Mouse (Mus musculus) gastrocnemius, adult 2 months (tissue): ENCODE data around the gene Fbxw4. TPM values are rescaled to one million over a fixed set of nuclear protein-coding genes. Genes with fewer than 3 reads are reported as not detected.

Source experiments
- DNase-seq: peaks from one replicate; pipeline ENCODE4 v3.0.0; 2022
- H3K27ac ChIP-seq: fragments of 200-600 bp; 2 replicates; pipeline ENCODE4 v1.8.1; 2022; ENCODE audit warnings: mild to moderate bottlenecking
- H3K4me3 ChIP-seq: fragments of 200-600 bp; 2 replicates; pipeline ENCODE4 v1.8.1; 2022; ENCODE audit warnings: mild to moderate bottlenecking, moderate library complexity
- CTCF ChIP-seq: fragments of 200-600 bp; IDR thresholded peaks from 2 replicates; pipeline ENCODE4 v1.8.1; 2022; ENCODE audit warnings: antibody characterized with exemption, mild to moderate bottlenecking, moderate library complexity
- intact Hi-C: fragments of 180-260 bp; cut with DNase I; formaldehyde crosslinking; loops from one replicate; pipeline ENCODE4 v1.15.1; 2025
- total RNA-seq, 2 experiments: library from RNA; stranded (reverse); gene quantifications; 2 replicates each; pipeline ENCODE4 v1.2.3; 2021

Gene Fbxw4
- total RNA-seq, 2 experiments from 2014 or later = 29.0 to 30.8 TPM

- TF ChIP-seq CTCF = no peak
- DNase-seq = no peak
- Histone ChIP-seq H3K4me3 (no peak overlapping the region), H3K27ac (no peak overlapping the region)
- intact Hi-C loops = no loop called here
These were observed 39.1 kb downstream of the Fbxw4 start for GRCm38 (mm10) chr19:45621061-45621460.

- no peak for DNase-seq
- intact Hi-C loops = no loop called here
- no peak for TF ChIP-seq CTCF
These were observed 40.2 kb downstream of the Fbxw4 start for GRCm38 (mm10) chr19:45619744-45620501.

GRCm38 (mm10) chr19:45618184-45618583 is 41.9 kb downstream of the Fbxw4 start:
- DNase-seq = no peak
- Histone ChIP-seq H3K27ac (no peak overlapping the region), H3K4me3 (no peak overlapping the region)
- TF ChIP-seq CTCF = no peak
- intact Hi-C loops = no loop called here

More at GRCm38 (mm10) chr19:45619744-45620501, 40.2 kb downstream of the Fbxw4 start:
- Histone ChIP-seq H3K4me3 (no peak overlapping the region), H3K27ac (no peak overlapping the region)

GRCm38 (mm10) chr19:45616735-45617134 is 43.4 kb downstream of the Fbxw4 start:
- TF ChIP-seq CTCF = no peak
- intact Hi-C loops = no loop called here
- no peak for DNase-seq

GRCm38 (mm10) chr19:45616214-45616518 is 43.9 kb downstream of the Fbxw4 start:
- no peak for DNase-seq
- no peak overlapping the region for H3K4me3 ChIP-seq
- no peak overlapping the region for H3K27ac ChIP-seq
- intact Hi-C loops = no loop called here
- TF ChIP-seq CTCF = no peak

More at GRCm38 (mm10) chr19:45616735-45617134, 43.4 kb downstream of the Fbxw4 start:
- Histone ChIP-seq H3K27ac (no peak overlapping the region), H3K4me3 (no peak overlapping the region)

GRCm38 (mm10) chr19:45615415-45616213 is 44.5 kb downstream of the Fbxw4 start:
- no peak overlapping the region for H3K27ac ChIP-seq
- TF ChIP-seq CTCF = no peak
- no peak for DNase-seq
- intact Hi-C loops = no loop called here
- no peak overlapping the region for H3K4me3 ChIP-seq

GRCm38 (mm10) chr19:45614928-45615327 is 45.2 kb downstream of the Fbxw4 start:
- no peak for DNase-seq
- intact Hi-C loops = no loop called here
- Histone ChIP-seq H3K4me3 (no peak overlapping the region), H3K27ac (no peak overlapping the region)
- no peak for TF ChIP-seq CTCF

- Histone ChIP-seq H3K27ac (no peak overlapping the region), H3K4me3 (no peak overlapping the region)
- DNase-seq = no peak
- intact Hi-C loops = no loop called here
- TF ChIP-seq CTCF = no peak
These were observed 45.7 kb downstream of the Fbxw4 start for GRCm38 (mm10) chr19:45614375-45614774.

GRCm38 (mm10) chr19:45610823-45611222 is 49.3 kb downstream of the Fbxw4 start:
- no peak for TF ChIP-seq CTCF
- H3K27ac ChIP-seq = no peak overlapping the region
- peak; percentile 34 for DNase-seq
- intact Hi-C loops = no loop called here
- H3K4me3 ChIP-seq = no peak overlapping the region

GRCm38 (mm10) chr19:45608648-45609339 is 51.3 kb downstream of the Fbxw4 start:
- no peak for TF ChIP-seq CTCF
- no peak overlapping the region for H3K27ac ChIP-seq
- intact Hi-C loops = no loop called here
- no peak overlapping the region for H3K4me3 ChIP-seq
- DNase-seq = no peak

GRCm38 (mm10) chr19:45607479-45607878 is 52.6 kb downstream of the Fbxw4 start:
- H3K27ac ChIP-seq = no peak overlapping the region
- no peak overlapping the region for H3K4me3 ChIP-seq
- DNase-seq = no peak
- intact Hi-C loops = no loop called here
- no peak for TF ChIP-seq CTCF

GRCm38 (mm10) chr19:45606701-45607100 is 53.4 kb downstream of the Fbxw4 start:
- no peak for DNase-seq
- H3K27ac ChIP-seq = no peak overlapping the region
- H3K4me3 ChIP-seq = no peak overlapping the region
- intact Hi-C loops = no loop called here
- no peak for TF ChIP-seq CTCF

- no peak overlapping the region for H3K27ac ChIP-seq
- no peak overlapping the region for H3K4me3 ChIP-seq
- intact Hi-C loops = no loop called here
- no peak for DNase-seq
- no peak for TF ChIP-seq CTCF
These were observed 57.5 kb downstream of the Fbxw4 start for GRCm38 (mm10) chr19:45602606-45603005.
